Mouse (Mus musculus): ENCODE results near the gene Heatr5a. TPM values are rescaled to one million over a fixed set of nuclear protein-coding genes. Genes with fewer than 3 reads are reported as not detected.

Gene Heatr5a
- total RNA-seq (2021) = 10 to 100 TPM; 16.7 to 29.0 TPM
- long read RNA-seq, experiment 1, full-length matches to known transcripts = 1 of 17 reads
- long read RNA-seq, experiment 1, partial matches to known transcripts = 4 of 17 reads
- long read RNA-seq, experiment 1, other reads (novel, unspliced or antisense) = 12 of 17 reads
- long read RNA-seq, experiment 2, partial matches to known transcripts = 4 of 17 reads
- long read RNA-seq, experiment 2, other reads (novel, unspliced or antisense) = 13 of 17 reads

- DNase-seq = peak; percentile 97
- no peak for TF ChIP-seq CTCF (IDR thresholded peaks at IDR 0.05)
- H3K4me3 ChIP-seq = peak within 1 kb of the TSS; percentile 100
- peak within 1 kb of the TSS; percentile 97 for H3K27ac ChIP-seq
- intact Hi-C loops (cut with DNase I) = loop anchor here (2.0 kb wide), 1 partner anchor 30 kb away; no protein-coding TSS in a partner anchor
These were observed at the start of gene Heatr5a for GRCm38 (mm10) chr12:51971070-51971664. Gene Heatr5a (minus strand): TSS chr12:51971321.

GRCm38 (mm10) chr12:52014494-52015029, 43.4 kb upstream of the Heatr5a start:
- no peak for TF ChIP-seq CTCF (IDR thresholded peaks at IDR 0.05)
- no peak overlapping the region for H3K27ac ChIP-seq
- intact Hi-C loops (cut with DNase I) = loop anchor here (5.0 kb wide), 2 partner anchors 623 to 823 kb away; no protein-coding TSS in a partner anchor
- H3K4me3 ChIP-seq = no peak overlapping the region
- no peak for DNase-seq

- Histone ChIP-seq H3K4me3 (no peak overlapping the region), H3K27ac (no peak overlapping the region)
- DNase-seq = no peak
- intact Hi-C loops (cut with DNase I) = loop anchor here (5.0 kb wide), 2 partner anchors 623 to 823 kb away; no protein-coding TSS in a partner anchor
- TF ChIP-seq CTCF (IDR thresholded peaks at IDR 0.05) = no peak
These were observed 42.9 kb upstream of the Heatr5a start for GRCm38 (mm10) chr12:52014044-52014443.

- Histone ChIP-seq H3K4me3 (no peak overlapping the region), H3K27ac (no peak overlapping the region)
- no peak for DNase-seq
- intact Hi-C loops (cut with DNase I) = loop anchor here (5.0 kb wide), 2 partner anchors 624 to 824 kb away; no protein-coding TSS in a partner anchor
- TF ChIP-seq CTCF (IDR thresholded peaks at IDR 0.05) = no peak
These were observed 42.2 kb upstream of the Heatr5a start for GRCm38 (mm10) chr12:52013274-52013673.

GRCm38 (mm10) chr12:52012159-52012558, 41.0 kb upstream of the Heatr5a start:
- no peak overlapping the region for H3K27ac ChIP-seq
- intact Hi-C loops (cut with DNase I) = loop anchor here (5.0 kb wide), 2 partner anchors 625 to 825 kb away; no protein-coding TSS in a partner anchor
- DNase-seq = no peak
- no peak overlapping the region for H3K4me3 ChIP-seq
- no peak for TF ChIP-seq CTCF (IDR thresholded peaks at IDR 0.05)

- no peak overlapping the region for H3K4me3 ChIP-seq
- intact Hi-C loops (cut with DNase I) = loop anchor here (5.0 kb wide), 2 partner anchors 627 to 827 kb away; no protein-coding TSS in a partner anchor
- no peak for DNase-seq
- peak; percentile 71 for TF ChIP-seq CTCF (IDR thresholded peaks at IDR 0.05)
- H3K27ac ChIP-seq = no peak overlapping the region
These were observed 39.5 kb upstream of the Heatr5a start for GRCm38 (mm10) chr12:52010630-52010961.

- intact Hi-C loops (cut with DNase I) = loop anchor here (5.0 to 10.0 kb wide), 4 partner anchors 65 to 882 kb away; no protein-coding TSS in a partner anchor
- no peak overlapping the region for H3K27ac ChIP-seq
- H3K4me3 ChIP-seq = no peak overlapping the region
- TF ChIP-seq CTCF (IDR thresholded peaks at IDR 0.05) = no peak
- no peak for DNase-seq
These were observed 39.0 kb upstream of the Heatr5a start for GRCm38 (mm10) chr12:52009928-52010629.

- intact Hi-C loops (cut with DNase I) = loop anchor here (5.0 to 10.0 kb wide), 2 partner anchors 62 to 886 kb away; no protein-coding TSS in a partner anchor
- Histone ChIP-seq H3K4me3 (peak overlapping the region; percentile 85), H3K27ac (peak overlapping the region; percentile 92)
- no peak for TF ChIP-seq CTCF (IDR thresholded peaks at IDR 0.05)
- no peak for DNase-seq
These were observed 35.5 kb upstream of the Heatr5a start for GRCm38 (mm10) chr12:52006633-52006994.

- intact Hi-C loops (cut with DNase I) = loop anchor here (5.0 to 10.0 kb wide), 2 partner anchors 61 to 886 kb away; no protein-coding TSS in a partner anchor
- no peak for TF ChIP-seq CTCF (IDR thresholded peaks at IDR 0.05)
- Histone ChIP-seq H3K27ac (peak within 1 kb of the TSS; percentile 92), H3K4me3 (peak within 1 kb of the TSS; percentile 85)
- peak; percentile 94 for DNase-seq
These were observed 34.9 kb upstream of the Heatr5a start, which contains the start of gene Dtd2 for GRCm38 (mm10) chr12:52005877-52006632. Gene Dtd2 (minus strand): TSS chr12:52006501.

GRCm38 (mm10) chr12:52002746-52003145, 31.6 kb upstream of the Heatr5a start:
- H3K27ac ChIP-seq = no peak overlapping the region
- TF ChIP-seq CTCF (IDR thresholded peaks at IDR 0.05) = no peak
- intact Hi-C loops (cut with DNase I) = loop anchor here (10.0 kb wide), 1 partner anchor 58 kb away; no protein-coding TSS in a partner anchor
- H3K4me3 ChIP-seq = no peak overlapping the region
- no peak for DNase-seq

GRCm38 (mm10) chr12:52001544-52001943, 30.4 kb upstream of the Heatr5a start:
- Histone ChIP-seq H3K4me3 (no peak overlapping the region), H3K27ac (peak overlapping the region; percentile 50)
- intact Hi-C loops (cut with DNase I) = loop anchor here (2.0 to 10.0 kb wide), 2 partner anchors 31 to 57 kb away; partner anchors contain the start of gene Heatr5a
- DNase-seq = peak; percentile 35
- TF ChIP-seq CTCF (IDR thresholded peaks at IDR 0.05) = peak; percentile 87
